Mouse (Mus musculus): ENCODE results near the gene Kctd10.

Gene Kctd10

GRCm38 (mm10) chr5:114380209-114381012 lies at the start of gene Kctd10, which contains the start of gene Ube3b:
Gene Kctd10 (minus strand): TSS chr5:114380508.
Gene Ube3b (plus strand): TSS chr5:114380607.
- DNase-seq (ENCODE audit: low spot score): peak; percentile 85

- DNase-seq (ENCODE audit: low spot score): no peak
These were observed 49.5 kb upstream of the Kctd10 start for GRCm38 (mm10) chr5:114429781-114430180.

GRCm38 (mm10) chr5:114428621-114429020 lies 48.3 kb upstream of the Kctd10 start:
- no peak for DNase-seq (ENCODE audit: low spot score)

GRCm38 (mm10) chr5:114426732-114427131 lies 46.4 kb upstream of the Kctd10 start:
- DNase-seq (ENCODE audit: low spot score): no peak

GRCm38 (mm10) chr5:114423961-114424360 lies 43.7 kb upstream of the Kctd10 start:
- no peak for DNase-seq (ENCODE audit: low spot score)

- DNase-seq (ENCODE audit: low spot score): no peak
These were observed 42.3 kb upstream of the Kctd10 start for GRCm38 (mm10) chr5:114422591-114422990.

- DNase-seq (ENCODE audit: low spot score): no peak
These were observed 41.4 kb upstream of the Kctd10 start for GRCm38 (mm10) chr5:114421561-114422298.

GRCm38 (mm10) chr5:114418541-114418940 lies 38.2 kb upstream of the Kctd10 start:
- DNase-seq (ENCODE audit: low spot score): no peak

GRCm38 (mm10) chr5:114416855-114417254 lies 36.5 kb upstream of the Kctd10 start:
- DNase-seq (ENCODE audit: low spot score): no peak

- no peak for DNase-seq (ENCODE audit: low spot score)
These were observed 35.3 kb upstream of the Kctd10 start for GRCm38 (mm10) chr5:114415606-114416005.

GRCm38 (mm10) chr5:114413067-114413735 lies 32.9 kb upstream of the Kctd10 start:
- DNase-seq (ENCODE audit: low spot score): no peak

GRCm38 (mm10) chr5:114412361-114412998 lies 32.2 kb upstream of the Kctd10 start:
- DNase-seq (ENCODE audit: low spot score): no peak

- DNase-seq (ENCODE audit: low spot score): no peak
These were observed 30.1 kb upstream of the Kctd10 start for GRCm38 (mm10) chr5:114410429-114410828.

GRCm38 (mm10) chr5:114408846-114409245 lies 28.5 kb upstream of the Kctd10 start:
- DNase-seq (ENCODE audit: low spot score): no peak

- DNase-seq (ENCODE audit: low spot score): no peak
These were observed 27.5 kb upstream of the Kctd10 start for GRCm38 (mm10) chr5:114407810-114408209.

- no peak for DNase-seq (ENCODE audit: low spot score)
These were observed 27.0 kb upstream of the Kctd10 start for GRCm38 (mm10) chr5:114407269-114407668.

GRCm38 (mm10) chr5:114406592-114406991 lies 26.3 kb upstream of the Kctd10 start:
- DNase-seq (ENCODE audit: low spot score): peak; percentile 24

- DNase-seq (ENCODE audit: low spot score): no peak
These were observed 12.9 kb upstream of the Kctd10 start for GRCm38 (mm10) chr5:114393169-114393568.

GRCm38 (mm10) chr5:114384448-114384847 lies 4.1 kb upstream of the Kctd10 start:
- no peak for DNase-seq (ENCODE audit: low spot score)

- no peak for DNase-seq (ENCODE audit: low spot score)
These were observed 3.0 kb upstream of the Kctd10 start for GRCm38 (mm10) chr5:114383184-114383904.

GRCm38 (mm10) chr5:114381013-114381351 lies 674 bp upstream of the Kctd10 start:
- DNase-seq (ENCODE audit: low spot score): no peak

GRCm38 (mm10) chr5:114379763-114380162 lies 545 bp downstream of the Kctd10 start:
- no peak for DNase-seq (ENCODE audit: low spot score)

All from testis, postnatal 14 days (tissue).